Mouse (Mus musculus) liver, adult 10 weeks (tissue): ENCODE data around the gene Pak3. TPM values are rescaled to one million over a fixed set of nuclear protein-coding genes. Genes with fewer than 3 reads are reported as not detected.

Experiments
- polyA plus RNA-seq: library from polyadenylated mRNA; stranded (reverse); fragments of 350-450 nt; fragmentation: Illumina TruSeq; extraction: RNeasy Lipid Tissue Mini Kit (QIAGEN cat#74804); gene quantifications from one replicate; pipeline ENCODE4 v1.2.3, GENCODE M21; 2014; ENCODE audit warnings: low read depth, low replicate concordance

Gene Pak3
- polyA plus RNA-seq, result not detected

GRCm38 (mm10) chrX:143518168-143518901, at the start of gene Pak3:
TSS of gene Pak3 (plus strand) at chrX:143518591.

GRCm38 (mm10) chrX:143827212-143827611, 308.8 kb downstream of the Pak3 start, which contains the start of gene Capn6:
TSS of gene Capn6 (minus strand) at chrX:143827414.

Other genes with a start within 250 kb of the Pak3 start
- 0.66 TPM for gene Chrdl1, start 124.3 kb upstream of the Pak3 start, polyA plus RNA-seq